Mouse (Mus musculus) C2C12 (cell line): ENCODE data around the gene Otp. TPM values are rescaled to one million over a fixed set of nuclear protein-coding genes. Genes with fewer than 3 reads are reported as not detected.

ENCODE experiments used
- H3K27me3 ChIP-seq: one replicate; pipeline ENCODE4 v1.6.1; 2011; ENCODE audit not compliant: control insufficient read depth, insufficient read depth, insufficient read length
- H3K36me3 ChIP-seq: one replicate; pipeline ENCODE4 v1.6.1; 2011; ENCODE audit not compliant: control insufficient read depth, insufficient read depth
- H3K4me3 ChIP-seq: one replicate; pipeline ENCODE4 v1.5.1; 2011; ENCODE audit warnings: mild to moderate bottlenecking, control low read depth; ENCODE audit not compliant: poor library complexity, insufficient read depth, severe bottlenecking
- H3K79me2 ChIP-seq: one replicate; pipeline ENCODE4 v1.6.1; 2011; ENCODE audit not compliant: control insufficient read depth, insufficient read depth
- H3K79me3 ChIP-seq: one replicate; pipeline ENCODE4 v1.6.1; 2011; ENCODE audit warnings: low read depth, control low read depth
- H3ac ChIP-seq: one replicate; pipeline ENCODE3; 2011; ENCODE audit warnings: low read depth; ENCODE audit not compliant: control insufficient read depth, insufficient read length
- CEBPB ChIP-seq: IDR thresholded peaks from one replicate; pipeline ENCODE4 v1.6.1; 2011; ENCODE audit warnings: low read depth, mild to moderate bottlenecking, control low read depth, moderate library complexity
- CTCF ChIP-seq: IDR thresholded peaks from one replicate; pipeline ENCODE4 v1.5.1; 2011; ENCODE audit not compliant: control insufficient read depth, insufficient read depth, insufficient read length
- FOSL1 ChIP-seq: IDR thresholded peaks from one replicate; pipeline ENCODE4 v1.8.0; 2011; ENCODE audit warnings: mild to moderate bottlenecking, low read length; ENCODE audit not compliant: poor library complexity, insufficient read depth, severe bottlenecking
- MAX ChIP-seq: IDR thresholded peaks from one replicate; pipeline ENCODE4 v1.6.1; 2011; ENCODE audit warnings: mild to moderate bottlenecking, control low read depth
- MYOD1 ChIP-seq: IDR thresholded peaks from one replicate; pipeline ENCODE4 v1.6.1; 2011; ENCODE audit warnings: low read depth; ENCODE audit not compliant: control insufficient read depth, insufficient read length
- MYOG ChIP-seq: IDR thresholded peaks from one replicate; pipeline ENCODE4 v1.6.1; 2011; ENCODE audit not compliant: control insufficient read depth, insufficient read length; ENCODE audit errors: extremely low read depth
- USF1 ChIP-seq: IDR thresholded peaks from one replicate; pipeline ENCODE4 v1.6.1; 2011; ENCODE audit warnings: low read depth, mild to moderate bottlenecking, control low read depth, moderate library complexity
- polyA plus RNA-seq: library from polyadenylated mRNA; unstranded; fragments of >200 nt; fragmentation: generic; extraction: Trizol; gene quantifications from one replicate; pipeline ENCODE4 v1.2.1, GENCODE M21; 2012; ENCODE audit warnings: missing spikeins

Otp gene
- polyA plus RNA-seq, 1 experiment, result not detected

GRCm38 (mm10) chr13:94882711-94883145, 7.3 kb downstream of the Otp start:
- Histone ChIP-seq H3K4me3 (no peak overlapping the region), H3K79me3 (no peaks in the 10 kb centered on the region), H3ac (no peak overlapping the region), H3K27me3 (peaks cover 38% of the 10 kb centered on the region), H3K36me3 (no peaks in the 10 kb centered on the region), H3K79me2 (no peaks in the 10 kb centered on the region)
- TF ChIP-seq CEBPB, result no peak
- TF ChIP-seq CTCF, result no peak
- TF ChIP-seq FOSL1, result no peak
- no peak for TF ChIP-seq MYOD1
- TF ChIP-seq USF1, result no peak
- no peak for TF ChIP-seq MAX
- no peak for TF ChIP-seq MYOG

- H3K4me3 ChIP-seq, result no peak overlapping the region
- H3K79me2 ChIP-seq, result no peaks in the 10 kb centered on the region
- no peak overlapping the region for H3ac ChIP-seq
- no peaks in the 10 kb centered on the region for H3K79me3 ChIP-seq
- no peaks in the 10 kb centered on the region for H3K36me3 ChIP-seq
- H3K27me3 ChIP-seq, result peaks cover 38% of the 10 kb centered on the region
- TF ChIP-seq FOSL1 (no peak), CEBPB (no peak), MYOG (no peak), USF1 (no peak), CTCF (no peak)
Observed at GRCm38 (mm10) chr13:94883163-94883965, 8.0 kb downstream of the Otp start.

GRCm38 (mm10) chr13:94883966-94884960, 8.9 kb downstream of the Otp start:
- Histone ChIP-seq H3K4me3 (no peak overlapping the region), H3K79me2 (no peaks in the 10 kb centered on the region), H3K79me3 (no peaks in the 10 kb centered on the region), H3K36me3 (no peaks in the 10 kb centered on the region), H3ac (no peak overlapping the region), H3K27me3 (peaks cover 38% of the 10 kb centered on the region)
- TF ChIP-seq CTCF (no peak), MYOD1 (no peak), CEBPB (no peak), MYOG (no peak), FOSL1 (no peak), MAX (no peak), USF1 (no peak)

- Histone ChIP-seq H3K27me3 (peaks cover 38% of the 10 kb centered on the region), H3K79me3 (no peaks in the 10 kb centered on the region), H3ac (no peak overlapping the region), H3K4me3 (no peak overlapping the region), H3K36me3 (no peaks in the 10 kb centered on the region), H3K79me2 (no peaks in the 10 kb centered on the region)
- TF ChIP-seq CTCF (no peak), FOSL1 (no peak), USF1 (no peak), MYOD1 (no peak), CEBPB (no peak), MYOG (no peak), MAX (no peak)
Observed at GRCm38 (mm10) chr13:94885291-94886235, 10.2 kb downstream of the Otp start.

- H3K36me3 ChIP-seq, result no peaks in the 10 kb centered on the region
- H3K4me3 ChIP-seq, result no peak overlapping the region
- H3K79me2 ChIP-seq, result no peaks in the 10 kb centered on the region
- H3ac ChIP-seq, result no peak overlapping the region
- no peak for TF ChIP-seq MYOG
- no peaks in the 10 kb centered on the region for H3K79me3 ChIP-seq
- H3K27me3 ChIP-seq, result peaks cover 9% of the 10 kb centered on the region
Observed at GRCm38 (mm10) chr13:94907841-94908240, 32.4 kb downstream of the Otp start.
